Mouse (Mus musculus): ENCODE results near the gene B130006D01Rik. TPM values are rescaled to one million over a fixed set of nuclear protein-coding genes. Genes with fewer than 3 reads are reported as not detected.
A peak's percentile ranks its signal among the peaks of the same experiment; 100 is the strongest.
"Not testable (repeated sequence)": the region's sequence is repeated elsewhere in the genome, so short reads cannot be mapped to it uniquely, and the experiment has no call there.

B130006D01Rik gene
- polyA plus RNA-seq, 1 experiment, result 0.09 TPM

DNA sequence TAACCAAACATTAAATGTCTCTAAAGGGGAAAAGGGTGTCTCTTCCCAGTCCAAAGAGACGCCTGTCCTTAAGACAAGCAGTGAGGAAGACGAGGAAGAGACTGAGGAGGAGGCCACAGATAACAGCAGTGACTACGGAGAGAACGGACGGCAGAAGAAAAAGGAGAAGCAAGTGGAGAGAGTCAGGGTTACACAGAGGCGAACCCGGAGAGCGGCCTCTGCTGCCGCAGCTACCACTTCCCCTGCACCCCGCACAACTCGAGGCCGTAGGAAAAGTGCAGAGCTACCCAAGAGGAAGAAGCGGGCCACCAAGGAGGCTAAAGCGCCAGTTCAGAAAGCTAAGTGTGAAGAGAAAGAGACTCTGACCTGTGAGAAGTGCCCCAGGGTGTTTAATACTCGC is 26.2 kb downstream of the B130006D01Rik start:
- Histone ChIP-seq H3K27me3 (ENCODE audit: control insufficient read depth, insufficient read depth, low read length) (no peaks in the 10 kb centered on the region), H3K27ac (ENCODE audit: control insufficient read depth, insufficient read depth, low read depth, low read length) (no peak overlapping the region), H3K4me3 (ENCODE audit: control insufficient read depth, low read depth, low read length) (no peak overlapping the region), H3K36me3 (ENCODE audit: control insufficient read depth, insufficient read depth, low read length) (peaks cover 7% of the 10 kb centered on the region), H3K4me1 (ENCODE audit: control insufficient read depth, insufficient read depth, low read length) (no peaks in the 10 kb centered on the region)
- TF ChIP-seq POLR2A (IDR thresholded peaks at IDR 0.05; ENCODE audit: control insufficient read depth, low read depth, low read length), result no peak
- no peak for TF ChIP-seq CTCF (IDR thresholded peaks at IDR 0.05; ENCODE audit: control insufficient read depth, insufficient read depth, insufficient replicate concordance, low read depth, low read length)

- Histone ChIP-seq H3K4me1 (ENCODE audit: control insufficient read depth, insufficient read depth, low read length) (no peaks in the 10 kb centered on the region), H3K27me3 (ENCODE audit: control insufficient read depth, insufficient read depth, low read length) (no peaks in the 10 kb centered on the region), H3K27ac (ENCODE audit: control insufficient read depth, insufficient read depth, low read depth, low read length) (no peak overlapping the region), H3K36me3 (ENCODE audit: control insufficient read depth, insufficient read depth, low read length) (peaks cover 7% of the 10 kb centered on the region), H3K4me3 (ENCODE audit: control insufficient read depth, low read depth, low read length) (no peak overlapping the region)
- TF ChIP-seq CTCF (IDR thresholded peaks at IDR 0.05; ENCODE audit: control insufficient read depth, insufficient read depth, insufficient replicate concordance, low read depth, low read length), result peak; percentile 75; the same call in 1 of the 2 replicates
- TF ChIP-seq POLR2A (IDR thresholded peaks at IDR 0.05; ENCODE audit: control insufficient read depth, low read depth, low read length), result no peak
Observed at GRCm38 (mm10) chr11:95750995-95751394, 27.6 kb downstream of the B130006D01Rik start.

DNA sequence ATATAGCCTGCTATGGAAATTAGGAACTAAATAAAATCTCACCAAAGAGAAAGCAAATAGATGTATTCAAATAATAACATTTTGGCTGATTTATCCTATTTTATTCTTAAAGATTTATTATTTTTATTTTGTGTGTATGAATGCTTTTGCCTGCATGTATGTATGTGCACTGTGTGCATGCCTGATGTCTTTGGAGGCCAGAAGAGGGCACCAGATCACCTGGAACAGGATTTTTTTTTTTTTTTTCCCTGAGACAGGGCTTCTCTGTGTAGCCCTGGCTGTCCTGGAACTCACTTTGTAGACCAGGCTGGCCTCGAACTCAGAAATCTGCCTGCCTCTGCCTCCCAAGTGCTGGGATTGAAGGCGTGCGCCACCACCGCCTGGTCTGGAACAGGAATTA is 31.8 kb downstream of the B130006D01Rik start:
- not testable (repeated sequence) for H3K4me1 ChIP-seq (ENCODE audit: control insufficient read depth, insufficient read depth, low read length); H3K27ac ChIP-seq (ENCODE audit: control insufficient read depth, insufficient read depth, low read depth, low read length); H3K4me3 ChIP-seq (ENCODE audit: control insufficient read depth, low read depth, low read length); H3K36me3 ChIP-seq (ENCODE audit: control insufficient read depth, insufficient read depth, low read length); H3K27me3 ChIP-seq (ENCODE audit: control insufficient read depth, insufficient read depth, low read length)

GRCm38 (mm10) chr11:95760521-95760920 is 37.1 kb downstream of the B130006D01Rik start:
- no peaks in the 10 kb centered on the region for H3K4me1 ChIP-seq (ENCODE audit: control insufficient read depth, insufficient read depth, low read length)
- no peak overlapping the region for H3K4me3 ChIP-seq (ENCODE audit: control insufficient read depth, low read depth, low read length)
- H3K27ac ChIP-seq (ENCODE audit: control insufficient read depth, insufficient read depth, low read depth, low read length), result no peak overlapping the region
- peaks cover 2% of the 10 kb centered on the region; the same call in 1 of the 2 replicates for H3K36me3 ChIP-seq (ENCODE audit: control insufficient read depth, insufficient read depth, low read length)
- H3K27me3 ChIP-seq (ENCODE audit: control insufficient read depth, insufficient read depth, low read length), result no peaks in the 10 kb centered on the region
- no peak for TF ChIP-seq POLR2A (IDR thresholded peaks at IDR 0.05; ENCODE audit: control insufficient read depth, low read depth, low read length)
- no peak for TF ChIP-seq CTCF (IDR thresholded peaks at IDR 0.05; ENCODE audit: control insufficient read depth, insufficient read depth, insufficient replicate concordance, low read depth, low read length)

GRCm38 (mm10) chr11:95762996-95763395 is 39.6 kb downstream of the B130006D01Rik start:
- peaks cover 2% of the 10 kb centered on the region; the same call in 1 of the 2 replicates for H3K36me3 ChIP-seq (ENCODE audit: control insufficient read depth, insufficient read depth, low read length)
- H3K27me3 ChIP-seq (ENCODE audit: control insufficient read depth, insufficient read depth, low read length), result no peaks in the 10 kb centered on the region
- no peak for TF ChIP-seq POLR2A (IDR thresholded peaks at IDR 0.05; ENCODE audit: control insufficient read depth, low read depth, low read length)
- no peak for TF ChIP-seq CTCF (IDR thresholded peaks at IDR 0.05; ENCODE audit: control insufficient read depth, insufficient read depth, insufficient replicate concordance, low read depth, low read length)
- H3K27ac ChIP-seq (ENCODE audit: control insufficient read depth, insufficient read depth, low read depth, low read length), result no peak overlapping the region
- no peak overlapping the region for H3K4me3 ChIP-seq (ENCODE audit: control insufficient read depth, low read depth, low read length)
- no peaks in the 10 kb centered on the region for H3K4me1 ChIP-seq (ENCODE audit: control insufficient read depth, insufficient read depth, low read length)

GRCm38 (mm10) chr11:95764806-95765205 is 41.4 kb downstream of the B130006D01Rik start:
- Histone ChIP-seq H3K36me3 (ENCODE audit: control insufficient read depth, insufficient read depth, low read length) (peaks cover 2% of the 10 kb centered on the region; the same call in 1 of the 2 replicates), H3K27me3 (ENCODE audit: control insufficient read depth, insufficient read depth, low read length) (no peaks in the 10 kb centered on the region), H3K4me3 (ENCODE audit: control insufficient read depth, low read depth, low read length) (no peak overlapping the region), H3K27ac (ENCODE audit: control insufficient read depth, insufficient read depth, low read depth, low read length) (no peak overlapping the region), H3K4me1 (ENCODE audit: control insufficient read depth, insufficient read depth, low read length) (no peaks in the 10 kb centered on the region)
- TF ChIP-seq POLR2A (IDR thresholded peaks at IDR 0.05; ENCODE audit: control insufficient read depth, low read depth, low read length) (no peak), CTCF (IDR thresholded peaks at IDR 0.05; ENCODE audit: control insufficient read depth, insufficient read depth, insufficient replicate concordance, low read depth, low read length) (no peak)

GRCm38 (mm10) chr11:95765334-95765733 is 41.9 kb downstream of the B130006D01Rik start:
- H3K4me1 ChIP-seq (ENCODE audit: control insufficient read depth, insufficient read depth, low read length), result no peaks in the 10 kb centered on the region
- H3K27me3 ChIP-seq (ENCODE audit: control insufficient read depth, insufficient read depth, low read length), result no peaks in the 10 kb centered on the region
- H3K27ac ChIP-seq (ENCODE audit: control insufficient read depth, insufficient read depth, low read depth, low read length), result no peak overlapping the region
- no peak overlapping the region for H3K4me3 ChIP-seq (ENCODE audit: control insufficient read depth, low read depth, low read length)
- H3K36me3 ChIP-seq (ENCODE audit: control insufficient read depth, insufficient read depth, low read length), result peaks cover 2% of the 10 kb centered on the region; the same call in 1 of the 2 replicates
- no peak for TF ChIP-seq CTCF (IDR thresholded peaks at IDR 0.05; ENCODE audit: control insufficient read depth, insufficient read depth, insufficient replicate concordance, low read depth, low read length)
- no peak for TF ChIP-seq POLR2A (IDR thresholded peaks at IDR 0.05; ENCODE audit: control insufficient read depth, low read depth, low read length)

- H3K36me3 ChIP-seq (ENCODE audit: control insufficient read depth, insufficient read depth, low read length), result peaks cover 2% of the 10 kb centered on the region; the same call in 1 of the 2 replicates
- TF ChIP-seq POLR2A (IDR thresholded peaks at IDR 0.05; ENCODE audit: control insufficient read depth, low read depth, low read length), result no peak
- TF ChIP-seq CTCF (IDR thresholded peaks at IDR 0.05; ENCODE audit: control insufficient read depth, insufficient read depth, insufficient replicate concordance, low read depth, low read length), result no peak
- H3K27me3 ChIP-seq (ENCODE audit: control insufficient read depth, insufficient read depth, low read length), result no peaks in the 10 kb centered on the region
- H3K4me1 ChIP-seq (ENCODE audit: control insufficient read depth, insufficient read depth, low read length), result no peaks in the 10 kb centered on the region
- no peak overlapping the region for H3K27ac ChIP-seq (ENCODE audit: control insufficient read depth, insufficient read depth, low read depth, low read length)
- H3K4me3 ChIP-seq (ENCODE audit: control insufficient read depth, low read depth, low read length), result no peak overlapping the region
Observed at GRCm38 (mm10) chr11:95768244-95768643, 44.9 kb downstream of the B130006D01Rik start.
